Mouse (Mus musculus): ENCODE data around the gene Wdr1. TPM values are rescaled to one million over a fixed set of nuclear protein-coding genes. Genes with fewer than 3 reads are reported as not detected.

Wdr1 gene
- total and polyA plus RNA-seq, 3 experiments, result 107 to 153 (median 121) TPM

GRCm38 (mm10) chr5:38558831-38559230 lies 4.2 kb downstream of the Wdr1 start:
- Histone ChIP-seq H3K27me3 (ENCODE audit: insufficient read depth, low read length) (peaks cover under 1% of the 10 kb centered on the region; the same call in 1 of the 2 replicates), H3K4me1 (ENCODE audit: insufficient read depth, low read depth, low read length) (peaks cover 48% of the 10 kb centered on the region), H3K36me3 (replicated peaks) (peaks cover 69% of the 10 kb centered on the region), H3K4me3 (ENCODE audit: low read depth, low read length) (no peak overlapping the region), H3K9me3 (replicated peaks) (no peaks in the 10 kb centered on the region)
- TF ChIP-seq CTCF (IDR thresholded peaks at IDR 0.05; ENCODE audit: low read depth, low read length) (no peak), GATA2 (IDR thresholded peaks at IDR 0.05; ENCODE audit: borderline replicate concordance, low read depth, low read length) (no peak), GATA1 (IDR thresholded peaks at IDR 0.05; ENCODE audit: borderline replicate concordance, low read length) (no peak), POLR2AphosphoS5 (IDR thresholded peaks at IDR 0.05; ENCODE audit: insufficient replicate concordance, low read depth, low read length) (no peak)
- DNase-seq (ENCODE audit: low spot score) (no peak), ATAC-seq (ENCODE audit: extremely low read depth, insufficient number of reproducible peaks, low FRiP score, poor library complexity, severe bottlenecking) (no peak)

GRCm38 (mm10) chr5:38557811-38558210 lies 5.2 kb downstream of the Wdr1 start:
- no peak for DNase-seq (ENCODE audit: low spot score)
- TF ChIP-seq GATA1 (IDR thresholded peaks at IDR 0.05; ENCODE audit: borderline replicate concordance, low read length) (no peak), TAL1 (conservative IDR thresholded peaks at IDR 0.05; ENCODE audit: low read depth, low read length) (no peak), CTCF (IDR thresholded peaks at IDR 0.05; ENCODE audit: low read depth, low read length) (no peak), GATA2 (IDR thresholded peaks at IDR 0.05; ENCODE audit: borderline replicate concordance, low read depth, low read length) (no peak), POLR2AphosphoS5 (IDR thresholded peaks at IDR 0.05; ENCODE audit: insufficient replicate concordance, low read depth, low read length) (no peak)
- H3K4me3 ChIP-seq (ENCODE audit: low read depth, low read length), result no peak overlapping the region
- ATAC-seq (ENCODE audit: extremely low read depth, insufficient number of reproducible peaks, low FRiP score, poor library complexity, severe bottlenecking), result no peak
- H3K4me1 ChIP-seq (ENCODE audit: insufficient read depth, low read depth, low read length), result peaks cover 44% of the 10 kb centered on the region
- peaks cover 79% of the 10 kb centered on the region for H3K36me3 ChIP-seq (replicated peaks)
- no peaks in the 10 kb centered on the region for H3K9me3 ChIP-seq (replicated peaks)
- no peaks in the 10 kb centered on the region for H3K27me3 ChIP-seq (ENCODE audit: insufficient read depth, low read length)

- Histone ChIP-seq H3K4me1 (ENCODE audit: insufficient read depth, low read depth, low read length) (peaks cover 38% of the 10 kb centered on the region), H3K36me3 (replicated peaks) (peaks cover 93% of the 10 kb centered on the region), H3K4me3 (ENCODE audit: low read depth, low read length) (no peak overlapping the region), H3K9me3 (replicated peaks) (no peaks in the 10 kb centered on the region), H3K27me3 (ENCODE audit: insufficient read depth, low read length) (no peaks in the 10 kb centered on the region)
- no peak for TF ChIP-seq GATA1 (IDR thresholded peaks at IDR 0.05; ENCODE audit: borderline replicate concordance, low read length)
- TF ChIP-seq POLR2AphosphoS5 (IDR thresholded peaks at IDR 0.05; ENCODE audit: insufficient replicate concordance, low read depth, low read length), result no peak
- TF ChIP-seq GATA2 (IDR thresholded peaks at IDR 0.05; ENCODE audit: borderline replicate concordance, low read depth, low read length), result no peak
- TF ChIP-seq CTCF (IDR thresholded peaks at IDR 0.05; ENCODE audit: low read depth, low read length), result no peak
- TF ChIP-seq TAL1 (conservative IDR thresholded peaks at IDR 0.05; ENCODE audit: low read depth, low read length), result no peak
- DNase-seq (ENCODE audit: low spot score) (no peak), ATAC-seq (ENCODE audit: extremely low read depth, insufficient number of reproducible peaks, low FRiP score, poor library complexity, severe bottlenecking) (no peak)
These were observed 6.6 kb downstream of the Wdr1 start for GRCm38 (mm10) chr5:38556406-38556805.

- Histone ChIP-seq H3K4me1 (ENCODE audit: insufficient read depth, low read depth, low read length) (peaks cover 17% of the 10 kb centered on the region), H3K4me3 (ENCODE audit: low read depth, low read length) (no peak overlapping the region), H3K36me3 (replicated peaks) (peaks cover 100% of the 10 kb centered on the region), H3K9me3 (replicated peaks) (no peaks in the 10 kb centered on the region), H3K27me3 (ENCODE audit: insufficient read depth, low read length) (no peaks in the 10 kb centered on the region)
- DNase-seq (ENCODE audit: low spot score), result no peak
- no peak for TF ChIP-seq TAL1 (conservative IDR thresholded peaks at IDR 0.05; ENCODE audit: low read depth, low read length)
- no peak for TF ChIP-seq GATA2 (IDR thresholded peaks at IDR 0.05; ENCODE audit: borderline replicate concordance, low read depth, low read length)
- TF ChIP-seq POLR2AphosphoS5 (IDR thresholded peaks at IDR 0.05; ENCODE audit: insufficient replicate concordance, low read depth, low read length), result no peak
- TF ChIP-seq CTCF (IDR thresholded peaks at IDR 0.05; ENCODE audit: low read depth, low read length), result no peak
- no peak for TF ChIP-seq GATA1 (IDR thresholded peaks at IDR 0.05; ENCODE audit: borderline replicate concordance, low read length)
- peak; percentile 32; the same call in 1 of the 2 replicates for ATAC-seq (ENCODE audit: extremely low read depth, insufficient number of reproducible peaks, low FRiP score, poor library complexity, severe bottlenecking)
These were observed 9.1 kb downstream of the Wdr1 start for GRCm38 (mm10) chr5:38553953-38554352.

GRCm38 (mm10) chr5:38553491-38553890 lies 9.5 kb downstream of the Wdr1 start:
- Histone ChIP-seq H3K36me3 (replicated peaks) (peaks cover 100% of the 10 kb centered on the region), H3K4me3 (ENCODE audit: low read depth, low read length) (no peak overlapping the region), H3K9me3 (replicated peaks) (no peaks in the 10 kb centered on the region), H3K4me1 (ENCODE audit: insufficient read depth, low read depth, low read length) (peaks cover 17% of the 10 kb centered on the region), H3K27me3 (ENCODE audit: insufficient read depth, low read length) (no peaks in the 10 kb centered on the region)
- DNase-seq (ENCODE audit: low spot score) (no peak), ATAC-seq (ENCODE audit: extremely low read depth, insufficient number of reproducible peaks, low FRiP score, poor library complexity, severe bottlenecking) (no peak)
- TF ChIP-seq GATA2 (IDR thresholded peaks at IDR 0.05; ENCODE audit: borderline replicate concordance, low read depth, low read length), result no peak
- TF ChIP-seq GATA1 (IDR thresholded peaks at IDR 0.05; ENCODE audit: borderline replicate concordance, low read length), result no peak
- TF ChIP-seq TAL1 (conservative IDR thresholded peaks at IDR 0.05; ENCODE audit: low read depth, low read length), result no peak
- TF ChIP-seq POLR2AphosphoS5 (IDR thresholded peaks at IDR 0.05; ENCODE audit: insufficient replicate concordance, low read depth, low read length), result no peak
- no peak for TF ChIP-seq CTCF (IDR thresholded peaks at IDR 0.05; ENCODE audit: low read depth, low read length)

- Histone ChIP-seq H3K9me3 (replicated peaks) (no peaks in the 10 kb centered on the region), H3K27me3 (ENCODE audit: insufficient read depth, low read length) (no peaks in the 10 kb centered on the region), H3K4me1 (ENCODE audit: insufficient read depth, low read depth, low read length) (peaks cover 17% of the 10 kb centered on the region), H3K4me3 (ENCODE audit: low read depth, low read length) (no peak overlapping the region), H3K36me3 (replicated peaks) (peaks cover 100% of the 10 kb centered on the region)
- ATAC-seq (ENCODE audit: extremely low read depth, insufficient number of reproducible peaks, low FRiP score, poor library complexity, severe bottlenecking) (no peak), DNase-seq (ENCODE audit: low spot score) (no peak)
- TF ChIP-seq GATA1 (IDR thresholded peaks at IDR 0.05; ENCODE audit: borderline replicate concordance, low read length) (no peak), POLR2AphosphoS5 (IDR thresholded peaks at IDR 0.05; ENCODE audit: insufficient replicate concordance, low read depth, low read length) (no peak), GATA2 (IDR thresholded peaks at IDR 0.05; ENCODE audit: borderline replicate concordance, low read depth, low read length) (no peak), CTCF (IDR thresholded peaks at IDR 0.05; ENCODE audit: low read depth, low read length) (no peak)
These were observed 10.4 kb downstream of the Wdr1 start for GRCm38 (mm10) chr5:38552615-38553014.
